Mouse (Mus musculus) spleen, adult 2 months (tissue): ENCODE results near the gene Nol10.

Experiments used
- CTCF ChIP-seq: fragments of 200-500 bp; IDR thresholded peaks from 2 replicates; pipeline ENCODE4 v1.5.1; 2011; ENCODE audit warnings: mild to moderate bottlenecking, inconsistent platforms; ENCODE audit not compliant: insufficient read depth, insufficient read length, insufficient replicate concordance; ENCODE audit errors: extremely low read depth
- POLR2A ChIP-seq: fragments of 200-500 bp; IDR thresholded peaks from 2 replicates; pipeline ENCODE4 v1.6.1; 2011; ENCODE audit warnings: low read depth, low read length, inconsistent platforms

DNA sequence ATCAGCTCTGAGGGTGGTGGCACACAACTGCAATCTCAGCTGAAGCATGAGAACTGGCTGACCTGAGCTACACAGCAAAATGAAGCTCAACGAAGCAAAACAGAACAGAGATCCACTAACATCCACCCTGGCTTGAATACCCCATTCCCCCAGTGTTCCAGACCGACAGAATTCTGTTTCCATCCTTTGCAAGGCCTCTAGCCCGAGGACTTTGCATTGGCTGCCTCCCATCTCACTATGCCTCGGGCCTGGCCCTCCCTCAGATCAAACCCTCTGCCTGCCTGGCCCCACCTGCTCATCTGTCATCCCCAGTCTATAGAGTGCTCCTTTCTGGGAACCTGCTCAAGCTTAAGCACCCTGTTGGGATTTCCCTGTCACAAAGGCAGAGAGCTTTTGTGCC is 126.4 kb downstream of the Nol10 start:
- TF ChIP-seq CTCF (no peak), POLR2A (no peak)
